Mouse (Mus musculus): ENCODE results near the gene Crb3. TPM values are rescaled to one million over a fixed set of nuclear protein-coding genes. Genes with fewer than 3 reads are reported as not detected.
A peak's percentile ranks its signal among the peaks of the same experiment; 100 is the strongest.

Crb3 gene
- total and polyA plus RNA-seq, 2 experiments from 2014 or later: 3.5 to 8.5 TPM

- Histone ChIP-seq H3K4me1 (ENCODE audit: insufficient read depth, low read length) (0 out of 2 replicates have a peak, but pooled peaks cover 4% of the 10 kb centered on the region), H3K27ac (ENCODE audit: low read depth, low read length) (no peak overlapping the region), H3K36me3 (ENCODE audit: insufficient read depth, low read length) (peaks cover 33% of the 10 kb centered on the region), H3K9ac (replicated peaks; ENCODE audit: low read length, poor library complexity, severe bottlenecking) (no peak overlapping the region), H3K4me3 (ENCODE audit: low read depth, low read length) (no peak overlapping the region), H3K4me2 (ENCODE audit: low read depth, low read length, poor library complexity, severe bottlenecking) (no peak overlapping the region), H3K9me3 (ENCODE audit: low read length) (no peaks in the 10 kb centered on the region), H3K27me3 (ENCODE audit: insufficient read depth, low read length) (no peaks in the 10 kb centered on the region)
- DNase-seq (ENCODE audit: low spot score) (no peak), ATAC-seq (ENCODE audit: low FRiP score) (no peak)
- WGBS: 73% methylated on average over 3 of the region's 3 CpGs
- TF ChIP-seq CTCF (IDR thresholded peaks at IDR 0.05): no peak
Observed at GRCm38 (mm10) chr17:57079919-57080318, 21.0 kb downstream of the Crb3 start.

GRCm38 (mm10) chr17:57081234-57081842, 22.4 kb downstream of the Crb3 start:
- no peaks in the 10 kb centered on the region for H3K9me3 ChIP-seq (ENCODE audit: low read length)
- H3K4me2 ChIP-seq (ENCODE audit: low read depth, low read length, poor library complexity, severe bottlenecking): no peak overlapping the region
- H3K9ac ChIP-seq (replicated peaks; ENCODE audit: low read length, poor library complexity, severe bottlenecking): no peak overlapping the region
- peaks cover 33% of the 10 kb centered on the region for H3K36me3 ChIP-seq (ENCODE audit: insufficient read depth, low read length)
- WGBS: 95% methylated on average over 31 of the region's 31 CpGs
- no peak for ATAC-seq (ENCODE audit: low FRiP score)
- H3K4me3 ChIP-seq (ENCODE audit: low read depth, low read length): no peak overlapping the region
- no peak for TF ChIP-seq CTCF (IDR thresholded peaks at IDR 0.05)
- DNase-seq (ENCODE audit: low spot score): no peak
- no peaks in the 10 kb centered on the region for H3K27me3 ChIP-seq (ENCODE audit: insufficient read depth, low read length)
- no peak overlapping the region for H3K27ac ChIP-seq (ENCODE audit: low read depth, low read length)
- peaks cover 10% of the 10 kb centered on the region for H3K4me1 ChIP-seq (ENCODE audit: insufficient read depth, low read length)

GRCm38 (mm10) chr17:57082481-57082880, 23.6 kb downstream of the Crb3 start:
- ATAC-seq (ENCODE audit: low FRiP score) (no peak), DNase-seq (ENCODE audit: low spot score) (no peak)
- peaks cover 10% of the 10 kb centered on the region for H3K4me1 ChIP-seq (ENCODE audit: insufficient read depth, low read length)
- H3K4me2 ChIP-seq (ENCODE audit: low read depth, low read length, poor library complexity, severe bottlenecking): no peak overlapping the region
- peaks cover 33% of the 10 kb centered on the region for H3K36me3 ChIP-seq (ENCODE audit: insufficient read depth, low read length)
- no peaks in the 10 kb centered on the region for H3K27me3 ChIP-seq (ENCODE audit: insufficient read depth, low read length)
- 98% methylated on average over 5 of the region's 5 CpGs for WGBS
- no peak overlapping the region for H3K9ac ChIP-seq (replicated peaks; ENCODE audit: low read length, poor library complexity, severe bottlenecking)
- TF ChIP-seq CTCF (IDR thresholded peaks at IDR 0.05): no peak
- H3K9me3 ChIP-seq (ENCODE audit: low read length): no peaks in the 10 kb centered on the region
- no peak overlapping the region for H3K27ac ChIP-seq (ENCODE audit: low read depth, low read length)
- no peak overlapping the region for H3K4me3 ChIP-seq (ENCODE audit: low read depth, low read length)

- no peak overlapping the region for H3K27ac ChIP-seq (ENCODE audit: low read depth, low read length)
- no peaks in the 10 kb centered on the region for H3K9me3 ChIP-seq (ENCODE audit: low read length)
- peak overlapping the region; percentile 85 for H3K4me2 ChIP-seq (ENCODE audit: low read depth, low read length, poor library complexity, severe bottlenecking)
- H3K36me3 ChIP-seq (ENCODE audit: insufficient read depth, low read length): peaks cover 17% of the 10 kb centered on the region
- H3K4me3 ChIP-seq (ENCODE audit: low read depth, low read length): peak overlapping the region; percentile 64
- no peak overlapping the region for H3K9ac ChIP-seq (replicated peaks; ENCODE audit: low read length, poor library complexity, severe bottlenecking)
- H3K4me1 ChIP-seq (ENCODE audit: insufficient read depth, low read length): peaks cover 10% of the 10 kb centered on the region
- ATAC-seq (ENCODE audit: low FRiP score): no peak
- 85% methylated on average over 11 of the region's 11 CpGs for WGBS
- TF ChIP-seq CTCF (IDR thresholded peaks at IDR 0.05): no peak
- DNase-seq (ENCODE audit: low spot score): no peak
- H3K27me3 ChIP-seq (ENCODE audit: insufficient read depth, low read length): no peaks in the 10 kb centered on the region
Observed at GRCm38 (mm10) chr17:57085970-57086757, 27.3 kb downstream of the Crb3 start.

GRCm38 (mm10) chr17:57087049-57087832, 28.3 kb downstream of the Crb3 start, which contains the start of gene Tubb4a:
TSS of gene Tubb4a (minus strand) at chr17:57087782.
- peak; percentile 93 for ATAC-seq (ENCODE audit: low FRiP score)
- H3K9ac ChIP-seq (replicated peaks; ENCODE audit: low read length, poor library complexity, severe bottlenecking): peak within 1 kb of the TSS; percentile 86
- TF ChIP-seq CTCF (IDR thresholded peaks at IDR 0.05): peak; percentile 39
- DNase-seq (ENCODE audit: low spot score): peak; percentile 89
- H3K27ac ChIP-seq (ENCODE audit: low read depth, low read length): peak within 1 kb of the TSS; percentile 86
- no peaks in the 10 kb centered on the region for H3K27me3 ChIP-seq (ENCODE audit: insufficient read depth, low read length)
- H3K4me1 ChIP-seq (ENCODE audit: insufficient read depth, low read length): peaks cover 10% of the 10 kb centered on the region
- peak within 1 kb of the TSS; percentile 85 for H3K4me2 ChIP-seq (ENCODE audit: low read depth, low read length, poor library complexity, severe bottlenecking)
- H3K36me3 ChIP-seq (ENCODE audit: insufficient read depth, low read length): peaks cover 11% of the 10 kb centered on the region; the same call in 1 of the 2 replicates
- WGBS: under 1% methylated on average over 31 of the region's 31 CpGs
- peak within 1 kb of the TSS; percentile 64 for H3K4me3 ChIP-seq (ENCODE audit: low read depth, low read length)
- no peaks in the 10 kb centered on the region for H3K9me3 ChIP-seq (ENCODE audit: low read length)

All from midbrain, postnatal 0 days (tissue).